Mouse (Mus musculus) frontal cortex, postnatal 36 days (tissue): Measurements from ENCODE around the gene Sf3b3.
"Not testable (repeated sequence)": the region's sequence is repeated elsewhere in the genome, so short reads cannot be mapped to it uniquely, and the experiment has no call there.

Experiments
- DNase-seq, 2 experiments: peaks; one replicate each; pipeline ENCODE4 v3.0.0; 2022; ENCODE audit warnings: low spot score in 2 of 2

Sf3b3 gene

GRCm38 (mm10) chr8:110808495-110809472, 37.8 kb downstream of the Sf3b3 start:
- DNase-seq = peak; percentile 36 to 42

DNA sequence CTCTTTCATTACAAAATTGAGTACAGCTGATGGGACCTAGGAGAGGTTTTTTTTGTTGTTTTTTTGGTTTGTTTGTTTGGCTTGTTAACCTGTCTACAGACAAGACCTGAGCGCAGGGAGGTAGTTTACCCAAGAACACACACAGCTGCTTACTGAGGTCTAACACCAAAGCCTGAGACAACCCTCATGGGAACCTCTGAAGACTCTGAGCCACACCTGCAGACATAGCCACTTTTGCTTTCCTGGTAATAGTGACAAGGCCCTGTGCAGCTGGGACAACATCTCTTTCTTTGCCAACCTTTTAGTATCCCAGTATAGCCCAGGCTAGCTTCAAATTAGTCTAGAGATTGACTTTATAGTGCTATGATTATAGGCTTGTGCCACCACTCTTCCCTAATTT, 40.4 kb downstream of the Sf3b3 start:
- DNase-seq = no peak

DNA sequence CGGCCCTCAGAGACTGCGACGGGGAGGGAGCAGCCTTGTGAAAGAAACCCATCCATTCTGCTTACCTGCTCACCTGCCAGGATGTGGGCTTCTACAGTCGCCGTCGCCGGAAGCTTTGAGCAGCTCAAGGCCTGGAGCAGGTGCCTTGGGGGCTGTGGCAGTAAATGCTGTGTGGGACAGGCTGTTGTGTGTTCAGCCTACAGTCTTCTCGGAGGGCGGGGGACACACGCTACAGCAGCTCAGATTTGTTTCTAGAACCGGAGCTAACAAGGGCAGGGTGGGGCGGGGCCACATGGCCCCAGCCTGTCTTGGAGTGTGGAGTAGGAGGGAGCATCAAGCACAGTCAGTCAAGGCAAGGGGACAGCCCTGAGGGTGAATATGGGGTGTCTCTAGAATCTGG, 40.9 kb downstream of the Sf3b3 start, which contains the start of gene Il34:
TSS of gene Il34 (minus strand) at position 256 of the 400 bp plus-strand sequence.
- DNase-seq = no peak

- no peak for DNase-seq
These were observed 41.6 kb downstream of the Sf3b3 start for GRCm38 (mm10) chr8:110804825-110805514.

DNA sequence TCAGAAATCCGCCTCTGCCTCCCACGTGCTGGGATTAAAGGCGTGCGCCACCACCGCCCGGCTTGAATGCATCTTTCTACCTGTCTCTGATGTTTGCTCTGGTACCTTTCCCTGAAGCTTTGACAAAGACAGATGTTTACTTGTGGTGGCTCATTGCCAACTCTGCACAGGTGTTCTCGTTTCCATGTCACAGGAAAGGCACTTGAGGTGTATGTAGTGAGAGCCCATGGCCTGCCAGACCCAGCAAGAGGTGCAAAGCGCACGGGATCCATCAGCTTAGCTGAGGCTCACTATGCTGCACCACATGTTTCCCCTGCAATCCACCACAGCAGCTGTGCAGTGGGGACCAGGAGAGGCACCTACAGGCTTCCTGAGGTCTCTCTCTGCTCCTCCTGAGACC, 42.7 kb downstream of the Sf3b3 start:
- no peak for DNase-seq

DNA sequence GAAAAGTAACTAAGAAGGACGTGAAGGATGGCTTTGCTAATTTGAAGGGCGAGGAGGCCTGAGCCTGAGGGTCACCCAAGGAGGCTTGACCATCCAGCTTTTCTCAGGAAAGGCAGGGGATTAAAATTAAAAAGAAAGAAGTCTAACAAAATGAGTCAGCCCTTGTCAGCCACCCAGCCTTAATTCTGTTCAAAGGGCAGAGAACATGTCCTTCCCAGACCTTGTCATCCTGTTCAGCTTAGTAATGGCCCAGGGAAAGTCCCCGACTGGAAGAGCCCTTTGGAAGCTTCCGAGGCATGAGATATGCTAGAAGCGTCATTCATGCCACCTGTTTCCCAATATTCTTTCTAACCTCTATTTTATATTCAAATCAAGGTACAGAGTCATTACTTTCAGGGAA, 43.6 kb downstream of the Sf3b3 start:
- DNase-seq = no peak

DNA sequence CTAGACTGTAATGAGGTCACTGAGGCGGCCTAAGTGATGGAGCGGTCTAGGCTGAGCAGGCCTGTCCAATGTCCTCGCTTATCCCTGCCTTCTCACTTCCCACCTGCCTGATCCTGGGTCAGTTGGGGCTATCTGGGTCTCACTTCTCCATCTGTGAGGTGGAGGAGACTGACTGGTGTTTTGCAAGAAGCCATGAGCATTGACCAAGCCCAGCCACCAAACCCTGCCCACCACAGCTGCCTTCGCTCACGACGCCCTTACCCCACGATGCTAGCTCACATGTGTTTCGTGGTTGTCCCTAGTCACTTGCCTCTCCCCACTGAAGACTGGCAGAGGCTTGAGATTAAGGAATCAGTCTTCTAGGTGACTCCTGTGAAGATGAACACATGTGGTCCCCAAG, 49.5 kb downstream of the Sf3b3 start:
- DNase-seq = no peak

GRCm38 (mm10) chr8:110794363-110794965, 52.1 kb downstream of the Sf3b3 start:
- no peak for DNase-seq

DNA sequence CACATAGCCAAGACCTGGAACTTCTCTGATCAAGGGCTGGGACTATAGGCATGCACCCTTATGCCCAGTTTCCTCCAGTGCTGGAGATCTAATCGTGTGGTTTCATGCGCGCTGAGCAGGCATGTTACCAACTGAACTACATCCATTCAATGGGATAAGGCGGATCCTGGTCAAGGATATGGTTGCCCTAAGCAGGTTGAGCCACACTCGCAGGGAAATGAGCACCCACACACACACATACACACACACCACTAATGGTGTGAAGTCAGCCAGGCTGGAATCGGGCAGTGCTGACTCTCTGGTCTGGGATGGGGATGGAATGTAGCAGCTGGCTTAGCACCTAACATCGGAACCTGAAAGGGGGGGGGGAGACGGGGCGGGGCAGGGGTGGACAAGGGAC, 52.7 kb downstream of the Sf3b3 start:
- DNase-seq = no peak

DNA sequence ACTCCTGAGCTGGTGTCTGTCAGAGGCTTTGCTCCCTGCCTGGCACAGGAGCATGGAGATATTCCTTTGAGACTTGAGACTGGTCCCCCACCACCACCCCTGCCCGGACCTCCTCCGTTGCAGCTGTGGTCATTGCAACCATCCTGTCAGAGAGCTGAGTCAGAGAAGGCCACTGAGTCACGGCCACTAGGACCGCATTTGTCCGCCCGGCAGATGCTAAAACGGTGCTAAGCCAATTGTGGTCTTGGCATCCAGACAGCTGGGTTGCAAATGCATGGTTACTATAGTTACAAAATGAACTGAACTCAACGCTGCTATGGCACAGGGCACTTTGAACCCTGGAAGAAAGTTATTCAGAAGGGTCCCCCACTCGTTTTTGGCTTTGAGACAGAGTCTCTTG, 53.1 kb downstream of the Sf3b3 start:
- DNase-seq = no peak

DNA sequence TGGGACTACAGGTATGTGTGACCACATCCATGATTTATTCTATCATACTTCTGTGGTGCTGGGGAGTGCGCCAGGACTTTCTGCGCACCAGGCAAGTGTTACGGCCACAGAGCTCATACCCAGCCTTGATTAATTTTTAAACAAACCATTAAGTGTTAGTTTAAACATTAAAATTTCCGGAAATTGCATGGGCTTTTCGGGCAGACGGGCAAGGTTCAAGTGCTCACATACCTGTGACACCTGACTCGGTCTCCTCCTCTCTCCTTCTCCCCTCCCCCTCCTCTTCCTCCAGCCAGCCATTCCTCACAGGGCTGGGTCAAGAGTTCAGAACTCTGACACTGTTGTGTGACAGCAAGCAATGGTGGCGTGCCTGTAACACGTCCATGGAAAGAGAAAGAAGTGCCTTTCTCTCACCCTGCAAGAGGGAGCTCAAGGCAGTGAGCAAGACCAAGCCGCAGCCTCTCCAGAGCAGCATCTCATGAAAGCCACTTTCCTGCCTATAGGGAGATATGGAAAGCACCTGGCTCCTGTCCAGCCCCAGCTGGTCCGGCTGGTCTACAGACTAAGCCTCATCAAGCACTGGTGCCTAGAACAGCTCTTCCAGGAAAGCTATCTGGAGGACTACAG, 53.9 kb downstream of the Sf3b3 start:
- DNase-seq = no peak

DNA sequence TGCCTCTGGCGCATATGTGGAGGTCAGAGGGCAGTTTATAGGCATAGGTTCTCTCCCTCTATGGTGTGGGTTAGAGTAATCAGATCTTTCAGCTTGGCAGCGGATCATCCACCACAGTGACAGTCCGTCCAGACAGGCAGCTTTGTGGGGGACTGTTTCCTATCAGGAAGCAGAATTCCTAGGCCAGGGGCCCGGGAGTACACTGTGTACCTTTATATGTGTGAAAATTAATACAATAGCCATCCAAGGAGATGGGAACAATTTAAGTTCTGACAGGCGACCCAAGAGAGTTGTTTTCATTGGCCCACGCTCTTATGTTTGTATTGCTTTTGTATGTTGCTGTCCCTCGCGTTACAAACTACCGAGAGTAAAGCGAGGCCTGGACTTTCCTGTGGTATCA, 55.4 kb downstream of the Sf3b3 start:
- no peak for DNase-seq

GRCm38 (mm10) chr8:110790270-110790669, 56.3 kb downstream of the Sf3b3 start:
- DNase-seq = no peak

- no peak for DNase-seq
These were observed 57.0 kb downstream of the Sf3b3 start for GRCm38 (mm10) chr8:110789571-110789970.

GRCm38 (mm10) chr8:110788981-110789380, 57.6 kb downstream of the Sf3b3 start:
- DNase-seq = no peak

DNA sequence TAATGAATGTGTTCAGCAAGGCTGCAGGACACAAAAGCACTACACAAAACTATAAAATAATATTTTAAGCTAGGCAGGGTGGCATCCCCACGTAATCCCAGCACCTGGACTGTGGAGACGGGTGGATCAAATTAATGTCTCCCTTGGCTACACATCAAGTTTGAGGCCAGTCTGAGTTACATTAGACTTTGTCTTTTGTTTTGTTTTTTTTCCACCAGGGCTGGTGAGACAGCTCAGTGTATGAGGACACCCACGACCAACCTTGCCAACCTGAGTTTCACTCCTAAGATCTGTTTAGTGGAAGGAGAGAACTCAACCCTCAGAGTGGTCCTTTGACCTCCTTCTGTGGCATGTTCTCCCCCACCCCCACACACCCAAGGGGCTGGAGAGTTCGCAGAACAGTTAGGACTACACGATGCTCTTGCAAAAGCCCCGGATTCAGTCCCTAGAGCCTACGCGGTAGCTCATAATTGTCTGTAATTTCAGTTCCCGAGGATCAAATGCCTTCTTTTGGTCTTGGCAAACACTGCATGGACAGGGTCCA, 59.1 kb downstream of the Sf3b3 start:
- DNase-seq = no peak

DNA sequence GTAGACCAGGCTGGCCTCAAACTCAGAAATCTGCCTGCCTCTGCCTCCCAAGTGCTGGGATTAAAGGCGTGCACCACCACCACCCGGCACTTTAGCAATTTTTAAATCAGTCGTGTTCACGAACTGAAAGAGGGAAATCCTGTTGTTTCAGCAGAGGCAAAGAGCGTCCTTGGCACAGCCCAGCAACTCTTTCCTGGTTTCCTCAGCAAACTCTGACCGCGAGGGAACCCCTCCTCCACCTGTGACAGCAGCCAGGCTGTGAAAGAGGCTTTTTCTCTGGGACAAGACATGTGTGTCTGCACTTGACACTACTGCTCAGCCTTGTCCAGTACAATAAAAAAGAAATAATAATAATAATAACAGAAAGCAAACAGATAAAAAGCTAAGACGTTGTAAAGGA, 59.7 kb downstream of the Sf3b3 start:
- no peak for DNase-seq

DNA sequence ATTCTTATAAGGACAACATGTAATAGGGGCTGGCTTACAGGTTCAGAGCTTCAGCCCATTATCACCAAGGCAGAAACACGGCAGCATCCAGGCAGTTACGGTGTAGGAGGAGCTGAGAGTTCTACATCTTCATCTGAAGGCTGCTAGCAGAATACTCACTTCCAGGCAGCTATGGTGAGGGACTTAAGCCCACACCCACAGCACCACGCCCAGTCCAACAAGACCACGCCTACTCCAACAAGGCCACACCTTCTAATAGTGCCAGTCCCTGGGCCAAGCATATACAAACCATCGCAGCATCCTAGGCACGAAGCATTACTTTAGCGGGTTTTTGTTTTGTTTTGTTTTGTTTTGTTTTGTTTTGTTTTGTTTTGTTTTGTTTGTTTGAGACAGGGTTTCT, 60.1 kb downstream of the Sf3b3 start:
- not testable (repeated sequence) for DNase-seq

DNA sequence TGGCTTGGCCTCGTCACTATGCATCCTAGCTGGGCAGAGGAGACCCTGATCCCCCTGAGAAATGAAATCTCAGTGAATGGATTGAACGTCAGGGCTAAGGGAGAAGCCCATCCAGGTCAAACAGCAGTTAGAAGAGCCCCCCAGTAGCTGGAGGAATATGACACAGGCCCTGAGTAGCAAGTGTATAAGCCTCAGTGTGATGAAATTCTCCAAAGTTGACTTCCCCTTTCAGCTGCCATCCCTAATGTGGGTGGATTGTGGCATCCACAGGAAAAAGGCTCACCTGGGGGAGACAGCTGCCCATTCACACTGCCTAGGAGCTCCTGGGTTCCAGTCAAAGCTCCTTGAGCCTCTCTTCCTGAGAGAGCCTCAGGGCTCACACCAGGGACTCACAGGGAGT, 61.2 kb downstream of the Sf3b3 start:
- no peak for DNase-seq

DNA sequence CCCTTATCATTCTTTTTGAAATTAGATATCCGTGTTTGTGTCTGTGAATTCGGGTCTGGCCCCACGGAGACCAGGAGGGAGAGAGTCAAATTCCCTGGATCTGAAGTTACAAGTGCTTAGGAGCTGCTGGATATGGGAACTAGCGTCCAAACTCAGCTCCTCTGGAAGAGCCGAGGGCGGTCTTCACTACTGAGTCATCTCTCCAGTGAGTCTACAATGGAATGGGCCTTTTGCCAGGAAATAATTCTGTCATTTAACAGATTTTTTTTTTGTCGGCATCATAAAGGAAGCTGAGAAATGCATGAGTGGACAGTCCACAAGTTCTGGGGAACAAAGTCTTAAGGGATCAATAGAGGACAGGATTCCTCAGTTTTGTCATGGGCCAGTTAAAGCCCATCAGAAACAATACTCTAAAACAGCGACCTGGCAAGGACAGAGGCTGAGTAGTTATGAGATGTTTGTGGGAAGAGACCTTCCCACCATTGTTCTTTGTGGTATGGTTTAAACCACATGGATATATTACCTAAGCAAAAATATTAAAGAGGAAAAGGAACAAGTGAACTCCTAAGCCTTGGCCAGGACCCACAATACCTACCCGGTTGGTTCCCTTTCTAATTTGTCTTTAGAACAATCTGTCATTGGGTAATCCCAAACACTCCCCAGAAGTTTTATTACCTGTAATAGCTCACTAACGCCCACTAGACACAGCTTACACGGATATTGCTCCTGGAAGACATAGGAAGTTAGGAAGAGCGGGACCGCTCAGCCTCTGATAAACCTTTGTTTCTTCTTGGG, 66.5 kb downstream of the Sf3b3 start:
- DNase-seq = peak in 1 of 2 experiments; percentile 31

- DNase-seq = no peak
These were observed 70.3 kb downstream of the Sf3b3 start for GRCm38 (mm10) chr8:110776335-110776734.
